Mouse (Mus musculus) adrenal gland, postnatal 10 days (tissue): Measurements from ENCODE around the gene Fam107a. TPM values are rescaled to one million over a fixed set of nuclear protein-coding genes. Genes with fewer than 3 reads are reported as not detected.

Experiments used
- DNase-seq: peaks from one replicate; pipeline ENCODE4 v3.0.0; 2021; ENCODE audit warnings: mixed read lengths
- long read RNA-seq, 2 experiments: library from polyadenylated mRNA; stranded (forward); transcript quantifications; one replicate each; pipeline ENCODE4 v2.0.0; 2021
- total RNA-seq, 2 experiments: library from RNA; stranded (reverse); gene quantifications; 2 replicates each; pipeline ENCODE4 v1.2.3; 2021

Fam107a gene
- total RNA-seq = 1 to 10 TPM; 2.0 to 5.2 TPM
- long read RNA-seq, experiment 1, partial matches to known transcripts = 0 of 2 reads
- long read RNA-seq, experiment 1, other reads (novel, unspliced or antisense) = 1 of 2 reads
- long read RNA-seq, experiment 2, partial matches to known transcripts = 1 of 4 reads
- long read RNA-seq, experiment 2, other reads (novel, unspliced or antisense) = 1 of 4 reads

- DNase-seq = no peak
Measured at GRCm38 (mm10) chr14:8317194-8318097, at the start of gene Fam107a. Gene Fam107a, minus strand, starts transcription at chr14:8318023.

- no peak for DNase-seq
Measured at GRCm38 (mm10) chr14:8367121-8367520, 49.3 kb upstream of the Fam107a start.

GRCm38 (mm10) chr14:8365833-8366232 lies 48.0 kb upstream of the Fam107a start:
- no peak for DNase-seq

DNA sequence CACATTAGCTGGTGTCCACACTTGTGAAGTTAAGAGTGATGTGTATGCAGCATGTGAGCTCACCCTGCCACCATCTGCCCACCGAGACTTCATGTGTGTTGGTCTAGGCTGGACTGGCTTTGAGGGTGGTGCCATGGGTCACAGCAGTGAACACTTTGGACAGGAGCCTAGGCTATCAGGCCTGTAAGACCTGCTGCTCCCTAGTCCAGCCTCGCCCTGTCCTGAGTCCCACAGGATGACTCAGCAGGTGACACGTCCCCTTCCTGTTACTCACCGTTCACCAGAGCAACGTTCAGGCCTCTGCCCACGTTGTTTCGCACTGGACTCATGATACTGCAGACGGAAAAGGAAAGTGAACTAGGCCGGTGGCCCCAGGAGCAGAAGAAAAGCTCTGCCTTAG lies 39.0 kb upstream of the Fam107a start:
- peak; percentile 42 for DNase-seq

DNA sequence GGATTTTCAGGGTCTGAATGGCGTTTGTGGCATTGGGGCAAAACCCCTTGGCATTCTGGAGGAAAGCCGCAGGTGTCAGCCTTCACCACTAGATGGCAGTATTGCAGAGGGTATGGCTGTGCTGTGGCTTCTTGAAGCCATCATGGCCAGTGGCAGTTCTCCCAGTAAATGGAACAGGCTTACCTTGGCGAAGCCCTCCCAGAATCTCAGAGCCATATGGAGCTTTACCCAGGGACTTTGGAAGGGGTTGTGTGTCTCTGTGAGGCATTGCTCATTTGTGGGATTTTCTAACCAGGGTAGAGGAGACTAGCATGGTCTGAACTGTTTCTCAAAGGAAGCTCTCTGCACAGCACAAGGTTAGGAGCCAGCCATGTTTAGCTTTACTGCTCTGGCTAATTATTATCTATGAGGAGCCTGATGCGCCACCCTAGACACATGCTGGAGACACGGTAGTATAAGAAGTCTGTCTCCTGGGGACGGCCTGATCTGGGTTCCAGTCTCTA lies 38.2 kb upstream of the Fam107a start:
- DNase-seq = peak; percentile 82

- no peak for DNase-seq
Measured at GRCm38 (mm10) chr14:8348927-8349326, 31.1 kb upstream of the Fam107a start.

DNA sequence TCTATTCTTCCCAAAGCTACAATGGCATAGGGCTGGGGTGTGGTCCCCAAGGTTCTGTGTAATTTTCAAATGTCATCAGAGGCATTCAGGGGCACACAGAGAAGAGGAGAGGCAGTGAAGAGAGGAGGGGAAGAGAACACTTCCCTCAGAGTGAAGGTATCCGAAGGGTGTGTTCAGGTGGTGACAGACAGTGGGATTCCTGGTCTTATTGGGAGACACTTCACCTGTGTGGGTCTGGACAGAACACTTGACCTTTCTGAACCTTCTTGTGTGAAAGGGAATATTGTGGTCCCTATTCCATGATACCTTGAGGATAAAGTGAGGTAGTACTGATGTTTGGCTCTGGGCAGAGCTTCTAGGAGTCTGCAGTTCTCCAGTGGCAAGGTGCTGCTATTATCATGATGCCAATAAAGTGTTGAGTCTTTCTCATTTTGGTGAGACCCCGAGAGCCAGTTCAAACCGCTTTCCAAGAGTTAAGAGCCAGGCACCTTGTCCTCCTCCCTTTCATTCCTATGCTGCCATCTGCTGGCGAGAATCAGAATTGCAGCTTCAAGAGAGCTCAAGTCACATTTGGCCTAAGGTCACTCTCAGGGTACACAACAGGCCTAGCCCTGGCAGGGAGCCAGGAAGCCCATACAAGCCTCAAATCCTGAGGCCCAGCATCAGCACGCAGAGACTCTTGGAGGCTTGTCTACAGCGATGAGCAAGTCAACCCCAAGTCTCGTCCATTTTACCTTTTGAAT lies 28.6 kb upstream of the Fam107a start:
- peak; percentile 91 for DNase-seq

DNA sequence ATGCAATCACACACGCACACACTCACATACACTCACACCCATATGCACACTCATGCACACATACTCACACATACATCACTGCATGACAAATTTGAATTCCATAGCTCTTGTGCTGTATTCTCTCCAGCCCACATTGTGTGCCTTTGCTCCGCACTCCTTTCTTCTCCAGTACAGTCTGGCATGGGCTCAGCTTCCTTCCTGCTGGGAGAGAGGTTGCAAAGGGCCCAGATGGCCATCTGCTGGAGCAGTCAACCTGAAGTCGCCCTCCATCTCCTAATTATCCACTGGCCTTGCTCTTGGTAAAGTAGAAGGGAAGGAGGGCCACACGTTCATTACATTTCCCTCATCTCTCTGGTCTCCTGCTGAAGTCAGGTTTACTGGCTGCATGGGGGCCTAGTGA lies 27.7 kb upstream of the Fam107a start:
- DNase-seq = no peak

GRCm38 (mm10) chr14:8342509-8343106 lies 24.8 kb upstream of the Fam107a start:
- DNase-seq = peak; percentile 81

- no peak for DNase-seq
Measured at GRCm38 (mm10) chr14:8340226-8340625, 22.4 kb upstream of the Fam107a start.

GRCm38 (mm10) chr14:8335947-8336346 lies 18.1 kb upstream of the Fam107a start:
- no peak for DNase-seq

DNA sequence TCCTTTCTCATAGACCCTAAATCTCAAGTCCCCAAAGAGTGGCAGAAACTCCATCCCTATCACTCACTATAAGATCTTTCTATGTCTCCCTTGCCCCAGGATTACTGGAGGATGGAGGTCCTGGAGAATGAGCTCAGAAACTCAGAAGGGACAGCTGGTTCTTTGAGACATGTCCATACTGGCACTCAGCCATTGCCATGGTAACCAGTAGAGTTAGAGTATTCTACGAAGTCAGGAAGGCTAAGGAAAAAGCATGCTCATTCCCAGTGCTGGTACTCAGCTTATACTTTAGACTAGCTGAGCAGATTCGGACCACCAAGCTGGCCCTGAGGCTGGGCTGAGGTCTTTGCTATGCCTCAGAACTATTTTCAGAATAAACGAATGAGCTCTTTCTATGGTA lies 16.7 kb upstream of the Fam107a start:
- DNase-seq = no peak

GRCm38 (mm10) chr14:8332314-8333252 lies 14.8 kb upstream of the Fam107a start:
- no peak for DNase-seq

GRCm38 (mm10) chr14:8331307-8331905 lies 13.6 kb upstream of the Fam107a start:
- peak; percentile 65 for DNase-seq

- no peak for DNase-seq
Measured at GRCm38 (mm10) chr14:8330390-8330789, 12.6 kb upstream of the Fam107a start.

GRCm38 (mm10) chr14:8329552-8329951 lies 11.7 kb upstream of the Fam107a start:
- no peak for DNase-seq

GRCm38 (mm10) chr14:8327371-8327770 lies 9.5 kb upstream of the Fam107a start:
- DNase-seq = peak; percentile 69

DNA sequence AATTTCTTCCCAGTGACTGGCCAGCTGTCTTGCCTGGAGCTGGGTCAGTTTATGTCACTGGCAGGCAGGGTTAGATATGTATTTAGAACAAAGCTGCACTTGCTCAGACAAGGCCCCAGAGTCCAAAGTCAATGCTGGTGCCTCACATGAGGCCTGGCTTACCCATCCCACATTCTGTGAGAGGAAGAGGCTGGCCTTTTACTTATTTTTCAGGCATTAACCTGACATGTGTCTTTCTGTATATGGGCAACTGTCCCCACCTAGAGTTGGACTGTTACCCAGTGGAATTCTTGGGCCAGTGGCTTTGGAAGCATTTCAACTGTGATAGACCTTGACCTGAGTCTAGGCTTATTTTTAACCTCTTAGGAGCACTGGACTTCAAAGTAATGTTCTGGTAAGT lies 9.1 kb upstream of the Fam107a start:
- peak; percentile 37 for DNase-seq

DNA sequence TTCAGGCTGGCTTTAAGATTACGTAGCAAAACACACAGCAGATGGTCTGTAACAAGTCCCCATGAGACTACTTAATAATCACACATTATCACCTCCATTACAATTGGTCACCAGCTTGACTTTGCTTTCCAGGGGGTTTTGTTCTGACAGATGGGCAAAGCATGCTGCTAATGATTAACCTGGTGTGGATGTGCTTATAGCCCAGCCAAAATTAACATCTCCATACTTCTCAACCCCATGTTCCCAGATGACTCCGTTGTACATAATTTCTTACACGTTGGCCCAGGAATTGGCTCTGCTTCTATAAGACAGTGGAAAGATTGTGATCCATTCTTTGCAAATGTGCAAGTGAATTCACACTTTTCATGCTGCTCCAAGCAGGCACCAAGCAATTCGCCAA lies 7.9 kb upstream of the Fam107a start:
- no peak for DNase-seq

DNA sequence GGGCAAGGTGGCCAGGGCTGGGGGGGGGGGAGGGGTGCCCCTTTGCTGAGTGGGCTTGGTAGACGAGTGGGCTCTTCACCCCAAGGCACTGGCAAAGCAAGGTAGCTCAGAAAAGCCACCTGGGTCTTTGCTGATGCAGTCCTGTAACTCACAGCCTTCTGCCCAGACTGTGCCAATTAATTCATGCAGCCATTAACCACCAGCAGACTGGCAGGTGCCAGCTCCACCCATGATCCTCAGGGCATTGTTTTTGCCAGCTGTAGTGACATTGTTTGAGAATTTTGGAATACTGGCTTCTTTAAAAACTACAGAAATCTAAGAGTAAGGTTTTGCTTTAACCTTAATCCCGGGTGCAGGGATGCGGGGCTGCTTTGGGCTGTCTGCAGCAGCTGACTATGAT lies 2.7 kb upstream of the Fam107a start:
- DNase-seq = no peak
